Mouse (Mus musculus) left cerebral cortex, adult 18-20 months (tissue): ENCODE data around the gene Tmem179. TPM values are rescaled to one million over a fixed set of nuclear protein-coding genes. Genes with fewer than 3 reads are reported as not detected.

Source experiments
- DNase-seq, 2 experiments: peaks; one replicate each; pipeline ENCODE4 v3.0.0; 2021 to 2022; ENCODE audit warnings: low spot score in 2 of 2, mixed read lengths in 1 of 2
- total RNA-seq, 2 experiments: library from RNA; stranded (reverse); gene quantifications; 2 replicates each; pipeline ENCODE4 v1.2.3; 2021

The Tmem179 gene
- total RNA-seq, 2 experiments from 2014 or later = 117 to 118 TPM

GRCm38 (mm10) chr12:112464516-112464915, 52.0 kb downstream of the Tmem179 start:
- no peak for DNase-seq

- no peak for DNase-seq
Measured at GRCm38 (mm10) chr12:112463750-112464444, 52.6 kb downstream of the Tmem179 start.

GRCm38 (mm10) chr12:112463209-112463608, 53.3 kb downstream of the Tmem179 start:
- no peak for DNase-seq

GRCm38 (mm10) chr12:112462423-112462822, 54.1 kb downstream of the Tmem179 start:
- DNase-seq = no peak

- DNase-seq = peak; percentile 66 to 72
Measured at GRCm38 (mm10) chr12:112457839-112458238, 58.7 kb downstream of the Tmem179 start.

GRCm38 (mm10) chr12:112456144-112456713, 60.3 kb downstream of the Tmem179 start:
- no peak for DNase-seq

GRCm38 (mm10) chr12:112451826-112452225, 64.7 kb downstream of the Tmem179 start:
- DNase-seq = no peak

- DNase-seq = no peak
Measured at GRCm38 (mm10) chr12:112451381-112451780, 65.2 kb downstream of the Tmem179 start.

GRCm38 (mm10) chr12:112450883-112451282, 65.7 kb downstream of the Tmem179 start:
- DNase-seq = peak in 1 of 2 experiments; percentile 53

Other genes with a start within 250 kb of the Tmem179 start
- under 1 TPM in 1 of 2 experiments, not detected in 1; 0.21 TPM for gene A530016L24Rik, start 27.3 kb downstream of the Tmem179 start, total RNA-seq
- 100 to 1,000 TPM; 127 to 138 TPM for gene Inf2, start 72.0 kb upstream of the Tmem179 start, total RNA-seq
- 10 to 100 TPM; 16.4 to 19.7 TPM for gene Adssl1, start 103.3 kb upstream of the Tmem179 start, total RNA-seq
- 10 to 100 TPM; 21.6 to 22.0 TPM for gene Siva1, start 127.9 kb upstream of the Tmem179 start, total RNA-seq
- 100 to 1,000 TPM; 161 to 169 TPM for gene Akt1, start 158.1 kb upstream of the Tmem179 start, total RNA-seq
- 1 to 10 TPM; 1.1 to 1.5 TPM for gene Zbtb42, start 162.1 kb upstream of the Tmem179 start, total RNA-seq
- gene Cep170b, start 203.7 kb upstream of the Tmem179 start, total RNA-seq = 100 to 1,000 TPM; 267 to 284 TPM
- 1 to 10 TPM; 9.7 to 10.0 TPM for gene Pld4, start 243.9 kb upstream of the Tmem179 start, total RNA-seq